Mouse (Mus musculus): Measurements from ENCODE around the gene Rabgap1. TPM values are rescaled to one million over a fixed set of nuclear protein-coding genes. Genes with fewer than 3 reads are reported as not detected.
A peak's percentile ranks its signal among the peaks of the same experiment; 100 is the strongest.
"Not testable (repeated sequence)": the region's sequence is repeated elsewhere in the genome, so short reads cannot be mapped to it uniquely, and the experiment has no call there.

The Rabgap1 gene
- 30.5 and 34.1 TPM in 2 replicates for polyA plus RNA-seq (2012; rRNA removed)

- peak; percentile 90 for DNase-seq (ENCODE audit: low spot score)
These were observed at the start of gene Rabgap1, which contains the start of the genes Zbtb26 and Zbtb6 for GRCm38 (mm10) chr2:37442611-37443591. Gene Rabgap1 (plus strand): TSS chr2:37443279. Gene Zbtb26 (minus strand): TSS chr2:37443135. Gene Zbtb6 (minus strand): TSS chr2:37443171.

- DNase-seq (ENCODE audit: low spot score): no peak
These were observed 47.5 kb upstream of the Rabgap1 start for GRCm38 (mm10) chr2:37395539-37395938.

GRCm38 (mm10) chr2:37421903-37422302, 21.2 kb upstream of the Rabgap1 start:
- DNase-seq (ENCODE audit: low spot score): no peak

GRCm38 (mm10) chr2:37422306-37423304, 20.5 kb upstream of the Rabgap1 start, which contains the start of gene Rc3h2:
Gene Rc3h2 (minus strand): TSS chr2:37422903.
- peak; percentile 86 for DNase-seq (ENCODE audit: low spot score)

- no peak for DNase-seq (ENCODE audit: low spot score)
These were observed 19.4 kb upstream of the Rabgap1 start for GRCm38 (mm10) chr2:37423671-37424070.

- DNase-seq (ENCODE audit: low spot score): peak; percentile 50
These were observed 12.2 kb upstream of the Rabgap1 start for GRCm38 (mm10) chr2:37430593-37431464.

- no peak for DNase-seq (ENCODE audit: low spot score)
These were observed 11.5 kb upstream of the Rabgap1 start for GRCm38 (mm10) chr2:37431609-37432008.

GRCm38 (mm10) chr2:37451667-37452375, 8.7 kb downstream of the Rabgap1 start:
- DNase-seq (ENCODE audit: low spot score): peak; percentile 91

GRCm38 (mm10) chr2:37452376-37452760, 9.3 kb downstream of the Rabgap1 start:
- DNase-seq (ENCODE audit: low spot score): no peak

- no peak for DNase-seq (ENCODE audit: low spot score)
These were observed 17.6 kb downstream of the Rabgap1 start for GRCm38 (mm10) chr2:37460707-37461106.

- no peak for DNase-seq (ENCODE audit: low spot score)
These were observed 23.2 kb downstream of the Rabgap1 start for GRCm38 (mm10) chr2:37466266-37466665.

GRCm38 (mm10) chr2:37479559-37479958, 36.5 kb downstream of the Rabgap1 start:
- DNase-seq (ENCODE audit: low spot score): no peak

- DNase-seq (ENCODE audit: low spot score): no peak
These were observed 37.0 kb downstream of the Rabgap1 start for GRCm38 (mm10) chr2:37480039-37480438.

- no peak for DNase-seq (ENCODE audit: low spot score)
These were observed 41.1 kb downstream of the Rabgap1 start for GRCm38 (mm10) chr2:37484165-37484564.

- no peak for DNase-seq (ENCODE audit: low spot score)
These were observed 42.3 kb downstream of the Rabgap1 start for GRCm38 (mm10) chr2:37485370-37485769.

- no peak for DNase-seq (ENCODE audit: low spot score)
These were observed 43.3 kb downstream of the Rabgap1 start for GRCm38 (mm10) chr2:37486408-37486807.

GRCm38 (mm10) chr2:37488956-37489355, 45.9 kb downstream of the Rabgap1 start:
- DNase-seq (ENCODE audit: low spot score): no peak

- no peak for DNase-seq (ENCODE audit: low spot score)
These were observed 54.2 kb downstream of the Rabgap1 start for GRCm38 (mm10) chr2:37497321-37497720.

- DNase-seq (ENCODE audit: low spot score): not testable (repeated sequence)
These were observed 62.8 kb downstream of the Rabgap1 start for GRCm38 (mm10) chr2:37505856-37506255.

Measured in urinary bladder, adult 2 months (tissue).